Mouse (Mus musculus) embryonic fibroblast, embryonic 13.5 days (primary cell): ENCODE measurements around the gene Nptn.

Experiments
- CTCF ChIP-seq: IDR thresholded peaks from 2 replicates; pipeline ENCODE4 v1.5.1; 2011; ENCODE audit warnings: mild to moderate bottlenecking, control low read depth, low read length, moderate library complexity, borderline replicate concordance; ENCODE audit not compliant: insufficient read depth
- POLR2A ChIP-seq: IDR thresholded peaks from 2 replicates; pipeline ENCODE4 v1.6.1; 2011; ENCODE audit warnings: low read depth, mild to moderate bottlenecking, control low read depth, low read length, moderate library complexity

DNA sequence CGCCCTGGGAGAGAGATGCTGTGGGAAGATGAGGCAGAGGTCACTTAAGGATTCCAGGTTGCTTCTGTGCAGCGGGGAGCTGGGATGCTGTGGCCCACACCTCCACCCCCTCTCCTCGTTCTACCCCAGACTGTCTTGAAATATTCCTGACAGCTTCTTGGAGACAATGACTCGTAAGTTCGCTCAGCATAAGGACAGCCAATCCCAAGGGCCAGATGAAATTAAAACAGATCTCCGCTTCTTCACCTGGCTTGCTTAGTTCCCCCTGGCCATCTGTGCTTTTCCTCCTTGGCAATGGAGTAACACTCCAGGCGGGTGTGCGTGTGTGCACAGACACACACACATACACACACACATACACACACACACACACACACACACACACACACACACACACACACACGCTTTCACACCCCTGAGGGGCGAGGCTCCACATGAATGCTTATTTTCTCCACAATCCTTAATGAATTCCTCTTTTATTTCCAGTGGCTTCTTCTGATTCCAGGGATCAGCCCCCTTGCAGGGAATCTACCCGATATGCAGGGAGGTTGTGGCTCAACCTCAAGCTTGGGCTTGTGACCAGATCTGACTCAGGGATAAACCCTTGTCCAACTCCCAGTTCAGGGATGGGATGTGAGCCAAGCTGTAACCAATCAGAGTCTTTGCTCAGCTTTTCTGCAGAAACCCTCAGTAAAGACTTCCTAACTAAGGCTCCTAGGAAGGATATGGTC is 35.2 kb upstream of the Nptn start:
- TF ChIP-seq POLR2A (no peak), CTCF (no peak)
